Mouse (Mus musculus) heart, embryonic 16.5 days (tissue): Measurements from ENCODE around the gene Elac2. TPM values are rescaled to one million over a fixed set of nuclear protein-coding genes. Genes with fewer than 3 reads are reported as not detected.

Experiments
- ATAC-seq: fragments of 200-750 bp; cut with Nextera tagmentation; replicated peaks from 2 replicates; pipeline ENCODE4 v1.8.0; 2017; ENCODE audit warnings: moderate number of reproducible peaks; ENCODE audit not compliant: insufficient read depth, low FRiP score; ENCODE audit errors: extremely low read depth
- H3K27ac ChIP-seq: fragments of 300-500 bp; sonication (generic); 2 replicates; pipeline ENCODE4 v1.5.1; 2014; ENCODE audit warnings: mild to moderate bottlenecking, low read length, control low read depth, moderate library complexity
- H3K27me3 ChIP-seq: fragments of 300-500 bp; sonication (generic); 2 replicates; pipeline ENCODE4 v1.6.1; 2014; ENCODE audit warnings: low read length, mixed read lengths; ENCODE audit not compliant: control insufficient read depth, insufficient read depth
- H3K36me3 ChIP-seq: fragments of 300-500 bp; sonication (generic); 2 replicates; pipeline ENCODE4 v1.6.1; 2014; ENCODE audit not compliant: control insufficient read depth, insufficient read depth
- H3K4me1 ChIP-seq: fragments of 300-500 bp; sonication (generic); 2 replicates; pipeline ENCODE4 v1.6.1; 2014; ENCODE audit warnings: low read length, mixed read lengths; ENCODE audit not compliant: control insufficient read depth, insufficient read depth
- H3K4me2 ChIP-seq: fragments of 300-500 bp; sonication (generic); 2 replicates; pipeline ENCODE4 v1.6.1; 2014; ENCODE audit warnings: low read depth, mild to moderate bottlenecking, control low read depth, low read length
- H3K4me3 ChIP-seq: fragments of 300-500 bp; sonication (generic); 2 replicates; pipeline ENCODE4 v1.5.1; 2014; ENCODE audit warnings: mild to moderate bottlenecking, control low read depth, low read length
- H3K9ac ChIP-seq: fragments of 300-500 bp; sonication (generic); 2 replicates; pipeline ENCODE4 v1.6.1; 2014; ENCODE audit warnings: low read length, control low read depth
- H3K9me3 ChIP-seq: fragments of 300-500 bp; sonication (generic); replicated peaks from 2 replicates; pipeline ENCODE4 v1.6.1; 2016; ENCODE audit warnings: low read length; ENCODE audit not compliant: control insufficient read depth
- WGBS: fragments of 180-500 bp; shearing (Covaris S2); extraction: QIAGEN DNeasy Blood & Tissue Kit; methylation state at CpG from one replicate; pipeline ENCODE4 v1.1.7; 2014; 5-methylcytosine and 5-hydroxymethylcytosine counted together
- polyA plus RNA-seq: library from polyadenylated mRNA; unstranded; fragments of >200 nt; fragmentation: Nextera tagmentation; extraction: Ambion mirVana; gene quantifications from 2 replicates; pipeline ENCODE4 v1.2.1, GENCODE M21; 2015

The Elac2 gene
- polyA plus RNA-seq, 1 experiment from 2014 or later = 20.7 TPM

DNA sequence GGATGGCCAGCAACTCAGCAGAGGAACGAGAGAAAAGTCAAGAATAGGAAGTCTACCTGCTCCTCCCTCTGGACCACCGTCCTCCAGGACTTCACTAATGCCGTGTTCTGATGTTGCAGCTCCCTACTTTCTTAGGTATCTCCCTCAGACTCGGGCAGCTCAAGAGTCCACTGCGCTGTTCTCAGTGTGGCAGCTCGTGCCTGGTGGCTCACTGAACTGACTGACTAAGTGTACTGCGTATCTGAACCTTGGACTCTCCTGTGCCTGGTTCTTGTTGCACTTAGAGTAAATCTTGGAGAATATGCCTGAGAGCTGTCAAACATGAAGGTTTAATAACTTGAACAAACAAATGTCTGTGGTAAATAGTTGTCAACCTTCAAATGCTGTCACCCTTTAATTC, 53.4 kb downstream of the Elac2 start:
- Histone ChIP-seq H3K9me3 (0 out of 2 replicates have a peak, but pooled peaks cover 2% of the 10 kb centered on the region), H3K9ac (no peak overlapping the region), H3K27ac (no peak overlapping the region), H3K36me3 (peaks cover 19% of the 10 kb centered on the region), H3K27me3 (no peaks in the 10 kb centered on the region), H3K4me1 (0 out of 2 replicates have a peak, but pooled peaks cover 4% of the 10 kb centered on the region), H3K4me3 (no peak overlapping the region), H3K4me2 (no peak overlapping the region)
- 87% methylated on average over 7 of the region's 7 CpGs for WGBS
- ATAC-seq = no peak

DNA sequence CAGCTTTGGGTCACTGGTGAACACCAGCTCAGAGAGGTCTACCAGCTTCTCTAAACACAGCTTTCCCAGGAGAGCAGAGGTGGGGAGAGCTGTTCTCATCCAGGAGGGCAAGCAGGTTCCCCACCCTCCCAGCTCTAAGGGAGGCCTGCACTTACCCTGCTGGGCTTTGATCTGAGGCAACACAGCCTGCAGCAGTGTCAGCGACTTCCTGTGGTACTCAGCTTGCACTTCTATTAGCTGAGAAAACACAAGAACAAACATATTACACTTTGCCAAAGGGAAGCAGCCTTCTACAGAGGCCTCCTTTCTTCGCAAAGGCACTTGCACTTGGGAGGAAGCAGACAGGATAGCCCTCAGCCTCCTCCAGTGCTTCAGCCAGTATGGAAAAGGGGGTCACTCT, 60.2 kb downstream of the Elac2 start:
- ATAC-seq = no peak
- 0 out of 2 replicates have a peak, but pooled peaks cover 2% of the 10 kb centered on the region for H3K9me3 ChIP-seq
- WGBS = 46% methylated on average over 2 of the region's 2 CpGs
- H3K4me2 ChIP-seq = no peak overlapping the region
- no peak overlapping the region for H3K9ac ChIP-seq
- no peaks in the 10 kb centered on the region for H3K27me3 ChIP-seq
- no peaks in the 10 kb centered on the region for H3K4me1 ChIP-seq
- H3K27ac ChIP-seq = no peak overlapping the region
- no peak overlapping the region for H3K4me3 ChIP-seq
- peaks cover 9% of the 10 kb centered on the region; the same call in 1 of the 2 replicates for H3K36me3 ChIP-seq

DNA sequence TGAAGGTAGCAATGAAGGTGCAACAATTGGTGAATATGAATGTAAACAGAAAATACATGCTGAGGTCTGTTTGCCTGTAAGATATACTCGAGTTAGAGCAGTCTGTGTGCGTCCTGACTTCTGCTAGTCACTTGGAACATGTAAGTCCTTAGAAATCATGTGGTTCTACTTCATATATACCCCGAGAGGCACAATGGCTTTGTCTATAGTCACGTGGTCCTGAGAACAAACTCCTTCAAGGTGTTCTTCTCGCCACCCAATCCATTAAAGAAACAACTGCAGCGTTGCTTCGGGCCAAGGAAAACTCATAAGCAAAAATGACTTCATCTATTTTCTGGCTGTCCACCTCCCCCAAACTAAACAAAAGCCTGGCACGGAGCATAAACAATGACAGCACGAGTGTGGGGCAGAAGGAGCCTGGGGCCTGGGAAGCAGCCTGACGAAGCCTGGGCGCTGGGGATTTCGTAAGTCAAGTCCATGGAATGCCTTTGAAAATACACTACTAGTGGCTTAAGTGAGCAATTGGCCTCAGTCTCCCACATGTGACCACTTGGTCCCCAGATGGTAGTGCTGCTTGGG, 60.8 kb downstream of the Elac2 start:
- Histone ChIP-seq H3K27ac (peak overlapping the region; percentile 2; the same call in 1 of the 2 replicates), H3K27me3 (no peaks in the 10 kb centered on the region), H3K4me2 (no peak overlapping the region), H3K9ac (no peak overlapping the region), H3K9me3 (0 out of 2 replicates have a peak, but pooled peaks cover 2% of the 10 kb centered on the region), H3K4me1 (no peaks in the 10 kb centered on the region), H3K4me3 (no peak overlapping the region), H3K36me3 (peaks cover 9% of the 10 kb centered on the region; the same call in 1 of the 2 replicates)
- 65% methylated on average over 12 of the region's 12 CpGs for WGBS
- no peak for ATAC-seq

DNA sequence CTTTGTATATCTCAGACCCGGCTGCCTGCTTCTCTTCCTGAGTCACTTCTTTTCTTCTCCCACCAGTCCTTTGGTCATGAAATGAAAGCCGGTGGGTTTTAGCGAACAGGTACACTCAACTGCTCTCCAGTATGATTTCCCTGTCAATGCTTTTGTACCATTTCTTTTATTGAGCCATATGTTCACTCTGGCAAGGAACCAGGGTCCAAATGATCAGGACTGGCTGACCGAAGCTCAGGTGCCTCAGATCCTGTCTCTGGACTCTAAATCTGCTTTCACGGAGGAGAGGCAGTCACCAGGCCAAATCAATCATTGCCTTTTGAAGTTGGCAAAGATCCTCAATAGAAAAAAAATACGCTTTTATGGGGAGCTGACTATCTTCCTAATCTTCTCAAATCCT, 61.7 kb downstream of the Elac2 start:
- no peak for ATAC-seq
- 87% methylated on average over 6 of the region's 6 CpGs for WGBS
- Histone ChIP-seq H3K4me2 (no peak overlapping the region), H3K36me3 (0 out of 2 replicates have a peak, but pooled peaks cover 3% of the 10 kb centered on the region), H3K27me3 (no peaks in the 10 kb centered on the region), H3K9me3 (no peaks in the 10 kb centered on the region), H3K4me3 (no peak overlapping the region), H3K9ac (no peak overlapping the region), H3K4me1 (no peaks in the 10 kb centered on the region), H3K27ac (no peak overlapping the region)

DNA sequence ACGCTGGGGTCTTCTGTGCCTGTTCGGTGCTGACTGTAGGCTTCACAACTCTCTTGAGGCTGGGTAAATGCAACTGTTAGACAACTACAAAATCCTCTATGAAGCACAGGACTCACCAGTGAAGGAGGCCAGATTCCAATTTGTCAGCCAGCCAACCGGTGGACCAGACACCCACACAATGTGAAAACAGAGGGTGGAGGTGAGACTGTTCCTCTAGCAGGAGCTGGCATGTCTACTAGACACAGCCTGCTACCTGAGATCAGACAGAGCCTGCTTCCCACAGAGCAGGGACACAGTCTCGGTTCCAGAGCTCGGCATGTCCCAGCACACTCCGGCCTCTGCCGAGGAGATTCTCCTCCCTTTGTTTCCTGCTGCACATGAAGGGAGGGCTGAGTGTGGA, 70.3 kb downstream of the Elac2 start:
- Histone ChIP-seq H3K4me2 (no peak overlapping the region), H3K27me3 (no peaks in the 10 kb centered on the region), H3K9me3 (no peaks in the 10 kb centered on the region), H3K4me1 (no peaks in the 10 kb centered on the region), H3K27ac (no peak overlapping the region), H3K9ac (no peak overlapping the region; the same call in 1 of the 2 replicates), H3K36me3 (no peaks in the 10 kb centered on the region; the same call in none of the 2 replicates), H3K4me3 (no peak overlapping the region)
- WGBS = 75% methylated on average over 7 of the region's 7 CpGs
- no peak for ATAC-seq

DNA sequence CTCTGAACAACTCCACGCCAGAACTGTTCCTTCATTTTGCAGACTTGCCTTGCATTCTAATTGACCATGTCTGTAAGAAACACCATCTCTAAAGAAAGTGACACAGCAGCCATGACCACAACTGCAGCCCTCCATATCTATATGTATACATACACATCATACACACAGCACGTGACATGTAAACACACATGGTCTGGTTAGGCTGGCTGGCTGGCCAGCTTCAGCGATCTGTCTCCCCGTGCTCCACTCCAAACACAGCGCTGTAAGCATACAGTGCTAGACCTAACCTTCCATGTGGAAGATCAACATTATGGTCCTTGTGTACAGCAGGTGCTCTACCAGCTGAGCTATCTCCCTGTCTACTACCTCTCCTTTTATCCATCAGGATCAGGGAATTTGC, 72.0 kb downstream of the Elac2 start:
- Histone ChIP-seq H3K4me1 (peaks cover 6% of the 10 kb centered on the region), H3K27ac (no peak overlapping the region), H3K9me3 (no peaks in the 10 kb centered on the region), H3K9ac (no peak overlapping the region), H3K4me3 (no peak overlapping the region), H3K4me2 (no peak overlapping the region), H3K27me3 (no peaks in the 10 kb centered on the region), H3K36me3 (no peaks in the 10 kb centered on the region; the same call in none of the 2 replicates)
- WGBS = 90% methylated on average over 5 of the region's 5 CpGs
- ATAC-seq = no peak

Other genes starting within 250 kb of the Elac2 start
- 0.27 TPM in 1 of 2 replicates, not detected in the other for gene 1700086D15Rik, start 180.9 kb downstream of the Elac2 start, polyA plus RNA-seq
- 11.3 and 11.4 TPM in 2 replicates for gene Arhgap44, start 183.9 kb downstream of the Elac2 start, polyA plus RNA-seq